Mouse (Mus musculus) B cell, adult 2 months (primary cell): ENCODE measurements around the gene Acvr2a.
"Not testable (repeated sequence)": the region's sequence is repeated elsewhere in the genome, so short reads cannot be mapped to it uniquely, and the experiment has no call there.

Experiments
- DNase-seq, 2 experiments: peaks; one replicate each; pipeline ENCODE4 v3.0.0; 2022

Gene Acvr2a

GRCm38 (mm10) chr2:48813371-48814222 is at the start of gene Acvr2a:
Acvr2a (plus strand) TSS chr2:48814109.
- peak; percentile 79 to 83 for DNase-seq

- no peak for DNase-seq
Measured at GRCm38 (mm10) chr2:48766513-48766912, 47.4 kb upstream of the Acvr2a start.

GRCm38 (mm10) chr2:48767778-48768177 is 46.1 kb upstream of the Acvr2a start:
- no peak for DNase-seq

- no peak for DNase-seq
Measured at GRCm38 (mm10) chr2:48768219-48768618, 45.7 kb upstream of the Acvr2a start.

- DNase-seq = no peak
Measured at GRCm38 (mm10) chr2:48770100-48770499, 43.8 kb upstream of the Acvr2a start.

- no peak for DNase-seq
Measured at GRCm38 (mm10) chr2:48770634-48771033, 43.3 kb upstream of the Acvr2a start.

GRCm38 (mm10) chr2:48775281-48775680 is 38.6 kb upstream of the Acvr2a start:
- no peak for DNase-seq

GRCm38 (mm10) chr2:48788901-48789300 is 25.0 kb upstream of the Acvr2a start:
- DNase-seq = no peak

GRCm38 (mm10) chr2:48814223-48815038 is 522 bp downstream of the Acvr2a start:
- peak; percentile 49 to 51 for DNase-seq

- DNase-seq = peak in 1 of 2 experiments; percentile 8
Measured at GRCm38 (mm10) chr2:48815039-48815590, 1.2 kb downstream of the Acvr2a start.

GRCm38 (mm10) chr2:48816141-48817028 is 2.5 kb downstream of the Acvr2a start:
- DNase-seq = peak; percentile 35 to 36

GRCm38 (mm10) chr2:48825878-48826277 is 12.0 kb downstream of the Acvr2a start:
- DNase-seq = no peak

- no peak for DNase-seq
Measured at GRCm38 (mm10) chr2:48826380-48826779, 12.5 kb downstream of the Acvr2a start.

- no peak for DNase-seq
Measured at GRCm38 (mm10) chr2:48830492-48830891, 16.6 kb downstream of the Acvr2a start.

- no peak for DNase-seq
Measured at GRCm38 (mm10) chr2:48832305-48832704, 18.4 kb downstream of the Acvr2a start.

GRCm38 (mm10) chr2:48833884-48834450 is 20.1 kb downstream of the Acvr2a start:
- DNase-seq = no peak

GRCm38 (mm10) chr2:48841611-48842470 is 27.9 kb downstream of the Acvr2a start:
- no peak for DNase-seq

- no peak for DNase-seq
Measured at GRCm38 (mm10) chr2:48846689-48847398, 32.9 kb downstream of the Acvr2a start.

- not testable (repeated sequence) for DNase-seq
Measured at GRCm38 (mm10) chr2:48865596-48865995, 51.7 kb downstream of the Acvr2a start.

GRCm38 (mm10) chr2:48868199-48868913 is 54.4 kb downstream of the Acvr2a start:
- DNase-seq = no peak
